Mouse (Mus musculus): ENCODE measurements at regions not wholly inside any gene's neighbourhood (a gene's known extent, or its start where the extent isn't known, plus 50 kb on each side); places are given as distances from the start of the nearest gene placed in this dataset.

GRCm38 (mm10) chr6:117625716-117626115 is 215.3 kb upstream of the Zfp637 start:
- H3K9me3 ChIP-seq (replicated peaks): no peaks in the 10 kb centered on the region
- H3K4me3 ChIP-seq: no peak overlapping the region
- 22% methylated on average over 5 of the region's 5 CpGs for WGBS
- no peaks in the 10 kb centered on the region for H3K36me3 ChIP-seq
- H3K9ac ChIP-seq: no peak overlapping the region
- H3K4me1 ChIP-seq: no peaks in the 10 kb centered on the region; the same call in 1 of the 2 replicates
- ATAC-seq (ENCODE audit: low FRiP score): no peak
- no peaks in the 10 kb centered on the region for H3K27me3 ChIP-seq
- no peak overlapping the region for H3K27ac ChIP-seq
- H3K4me2 ChIP-seq (replicated peaks): no peak overlapping the region

DNA sequence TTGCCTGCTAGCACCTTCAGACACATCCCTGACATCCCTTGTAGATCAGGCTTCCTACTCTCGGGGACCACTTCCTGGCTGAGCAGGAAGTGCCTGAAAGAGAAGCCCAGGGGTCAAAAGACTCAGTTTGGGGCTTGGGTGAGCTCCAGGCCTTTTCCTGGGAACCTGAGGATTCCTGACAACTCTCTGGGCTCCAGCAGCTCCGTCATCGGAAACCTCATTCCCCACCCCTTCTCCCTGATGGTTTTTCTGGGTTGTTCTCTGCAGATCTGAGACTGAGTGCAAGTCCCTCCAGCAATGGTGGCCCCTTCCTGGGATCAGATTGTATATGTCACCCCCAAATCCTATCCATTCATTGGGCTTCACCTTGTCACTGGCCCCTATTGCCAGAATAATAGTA is 213.5 kb upstream of the Zfp637 start:
- Histone ChIP-seq H3K36me3 (no peaks in the 10 kb centered on the region), H3K4me1 (no peaks in the 10 kb centered on the region; the same call in 1 of the 2 replicates), H3K27ac (no peak overlapping the region), H3K9ac (no peak overlapping the region), H3K27me3 (no peaks in the 10 kb centered on the region), H3K4me3 (no peak overlapping the region), H3K4me2 (replicated peaks) (no peak overlapping the region), H3K9me3 (replicated peaks) (no peaks in the 10 kb centered on the region)
- ATAC-seq (ENCODE audit: low FRiP score): no peak
- WGBS: 78% methylated on average over 3 of the region's 3 CpGs

DNA sequence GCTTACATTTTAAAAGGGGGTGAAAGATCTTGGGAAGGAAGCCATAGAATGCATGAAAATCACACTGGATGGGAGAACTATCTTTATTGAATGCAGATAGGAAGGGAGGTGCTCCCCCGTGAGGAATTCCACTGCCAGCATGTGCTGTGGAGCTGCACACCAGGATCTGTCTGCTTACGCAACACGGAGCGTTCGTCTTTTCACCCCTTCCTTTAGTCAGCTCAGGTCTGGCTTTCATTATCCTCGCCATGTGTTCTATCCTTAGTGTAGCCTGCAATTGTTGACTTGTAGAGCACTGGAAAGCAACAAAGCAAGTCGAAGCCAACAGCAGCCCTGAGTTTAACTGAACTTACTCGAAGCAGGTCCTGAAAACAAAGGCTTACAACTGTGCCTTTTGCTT is 194.4 kb upstream of the Zfp637 start:
- Histone ChIP-seq H3K36me3 (no peaks in the 10 kb centered on the region), H3K27ac (no peak overlapping the region), H3K4me3 (no peak overlapping the region), H3K9me3 (replicated peaks) (no peaks in the 10 kb centered on the region), H3K4me1 (no peaks in the 10 kb centered on the region), H3K4me2 (replicated peaks) (no peak overlapping the region), H3K9ac (no peak overlapping the region), H3K27me3 (no peaks in the 10 kb centered on the region)
- ATAC-seq (ENCODE audit: low FRiP score): no peak
- 69% methylated on average over 8 of the region's 8 CpGs for WGBS

- ATAC-seq (ENCODE audit: low FRiP score): no peak
- no peak overlapping the region for H3K9ac ChIP-seq
- no peak overlapping the region for H3K27ac ChIP-seq
- WGBS: 88% methylated on average over 5 of the region's 5 CpGs
- no peaks in the 10 kb centered on the region for H3K9me3 ChIP-seq (replicated peaks)
- H3K4me3 ChIP-seq: no peak overlapping the region
- H3K4me1 ChIP-seq: no peaks in the 10 kb centered on the region
- H3K4me2 ChIP-seq (replicated peaks): no peak overlapping the region
- 0 out of 2 replicates have a peak, but pooled peaks cover 2% of the 10 kb centered on the region for H3K27me3 ChIP-seq
- H3K36me3 ChIP-seq: no peaks in the 10 kb centered on the region
Observed at GRCm38 (mm10) chr6:117650541-117650940, 190.4 kb upstream of the Zfp637 start.

- Histone ChIP-seq H3K27me3 (0 out of 2 replicates have a peak, but pooled peaks cover 3% of the 10 kb centered on the region), H3K27ac (no peak overlapping the region), H3K4me3 (no peak overlapping the region), H3K36me3 (no peaks in the 10 kb centered on the region), H3K9me3 (replicated peaks) (no peaks in the 10 kb centered on the region), H3K4me1 (no peaks in the 10 kb centered on the region), H3K4me2 (replicated peaks) (no peak overlapping the region), H3K9ac (no peak overlapping the region)
- WGBS: 81% methylated on average over 4 of the region's 4 CpGs
- no peak for ATAC-seq (ENCODE audit: low FRiP score)
Observed at GRCm38 (mm10) chr6:117651551-117651950, 189.4 kb upstream of the Zfp637 start.

DNA sequence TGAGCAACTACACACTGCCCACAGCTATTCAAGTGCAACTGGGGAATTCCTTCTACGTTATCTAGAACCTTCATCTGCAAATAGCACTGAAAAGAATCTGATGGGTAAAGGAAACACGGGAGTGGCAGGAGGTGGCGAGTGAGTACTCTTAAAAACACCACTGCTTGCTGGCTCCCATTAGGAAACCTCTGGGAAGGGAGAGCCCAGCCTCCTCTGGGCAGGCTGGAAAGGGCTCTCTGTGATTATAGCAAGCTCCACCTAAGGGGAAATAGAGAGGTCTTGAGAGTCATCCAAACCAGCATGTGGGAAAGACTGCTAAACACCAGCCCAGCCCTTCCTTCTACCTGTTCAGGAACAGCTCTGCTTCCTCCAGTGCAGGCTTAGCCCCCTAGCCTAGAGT is 189.0 kb upstream of the Zfp637 start:
- Histone ChIP-seq H3K27ac (no peak overlapping the region), H3K36me3 (no peaks in the 10 kb centered on the region), H3K27me3 (0 out of 2 replicates have a peak, but pooled peaks cover 3% of the 10 kb centered on the region), H3K4me1 (no peaks in the 10 kb centered on the region), H3K4me2 (replicated peaks) (no peak overlapping the region), H3K9me3 (replicated peaks) (no peaks in the 10 kb centered on the region), H3K9ac (no peak overlapping the region), H3K4me3 (no peak overlapping the region)
- ATAC-seq (ENCODE audit: low FRiP score): no peak
- 47% methylated on average over 3 of the region's 3 CpGs for WGBS

GRCm38 (mm10) chr6:117652917-117653316 is 188.1 kb upstream of the Zfp637 start:
- Histone ChIP-seq H3K27ac (no peak overlapping the region), H3K4me1 (no peaks in the 10 kb centered on the region), H3K36me3 (no peaks in the 10 kb centered on the region), H3K9me3 (replicated peaks) (no peaks in the 10 kb centered on the region), H3K9ac (no peak overlapping the region), H3K27me3 (0 out of 2 replicates have a peak, but pooled peaks cover 3% of the 10 kb centered on the region), H3K4me3 (no peak overlapping the region), H3K4me2 (replicated peaks) (no peak overlapping the region)
- ATAC-seq (ENCODE audit: low FRiP score): no peak
- 79% methylated on average over 9 of the region's 9 CpGs for WGBS

GRCm38 (mm10) chr6:117653886-117654425 is 187.0 kb upstream of the Zfp637 start:
- no peak for ATAC-seq (ENCODE audit: low FRiP score)
- 85% methylated on average over 15 of the region's 15 CpGs for WGBS
- Histone ChIP-seq H3K36me3 (no peaks in the 10 kb centered on the region), H3K27me3 (0 out of 2 replicates have a peak, but pooled peaks cover 3% of the 10 kb centered on the region), H3K4me3 (no peak overlapping the region), H3K9ac (no peak overlapping the region), H3K9me3 (replicated peaks) (no peaks in the 10 kb centered on the region), H3K27ac (no peak overlapping the region), H3K4me1 (no peaks in the 10 kb centered on the region), H3K4me2 (replicated peaks) (no peak overlapping the region)

DNA sequence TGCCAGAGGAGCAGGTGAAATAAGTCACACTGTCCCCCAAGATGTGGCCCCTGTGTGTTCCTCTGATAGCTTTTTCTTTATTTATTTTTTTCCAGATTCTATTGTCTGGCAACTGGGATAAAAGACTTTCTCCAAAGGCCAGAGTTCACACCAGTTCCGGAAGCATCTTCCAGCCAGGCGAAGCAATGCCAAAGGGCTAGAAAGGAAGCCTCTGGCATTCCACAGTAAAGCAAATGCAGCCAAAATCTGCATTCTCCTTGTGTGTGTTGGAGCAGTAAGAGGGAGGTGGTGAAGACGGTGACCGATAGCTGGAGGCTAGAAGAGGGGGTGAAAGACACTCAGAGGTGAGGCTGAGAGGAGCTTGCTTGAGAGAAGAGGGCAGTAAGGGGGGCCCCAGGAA is 185.0 kb upstream of the Zfp637 start:
- Histone ChIP-seq H3K4me1 (no peaks in the 10 kb centered on the region), H3K36me3 (no peaks in the 10 kb centered on the region), H3K4me2 (replicated peaks) (no peak overlapping the region), H3K4me3 (no peak overlapping the region), H3K9me3 (replicated peaks) (no peaks in the 10 kb centered on the region), H3K9ac (no peak overlapping the region), H3K27me3 (0 out of 2 replicates have a peak, but pooled peaks cover 3% of the 10 kb centered on the region), H3K27ac (no peak overlapping the region)
- WGBS: 90% methylated on average over 4 of the region's 4 CpGs
- no peak for ATAC-seq (ENCODE audit: low FRiP score)

- H3K4me2 ChIP-seq (replicated peaks): no peak overlapping the region
- no peaks in the 10 kb centered on the region for H3K36me3 ChIP-seq
- 0 out of 2 replicates have a peak, but pooled peaks cover under 1% of the 10 kb centered on the region for H3K27me3 ChIP-seq
- no peaks in the 10 kb centered on the region for H3K9me3 ChIP-seq (replicated peaks)
- no peaks in the 10 kb centered on the region for H3K4me1 ChIP-seq
- no peak overlapping the region for H3K27ac ChIP-seq
- WGBS: 6% methylated on average over 1 of the region's 1 CpGs
- no peak overlapping the region for H3K9ac ChIP-seq
- H3K4me3 ChIP-seq: no peak overlapping the region
- ATAC-seq (ENCODE audit: low FRiP score): no peak
Observed at GRCm38 (mm10) chr6:117660576-117660975, 180.4 kb upstream of the Zfp637 start.

- Histone ChIP-seq H3K9me3 (replicated peaks) (no peaks in the 10 kb centered on the region), H3K36me3 (no peaks in the 10 kb centered on the region), H3K4me2 (replicated peaks) (no peak overlapping the region), H3K4me1 (no peaks in the 10 kb centered on the region), H3K27ac (no peak overlapping the region), H3K9ac (no peak overlapping the region), H3K27me3 (no peaks in the 10 kb centered on the region), H3K4me3 (no peak overlapping the region)
- no peak for ATAC-seq (ENCODE audit: low FRiP score)
- 92% methylated on average over 1 of the region's 1 CpGs for WGBS
Observed at GRCm38 (mm10) chr6:117662635-117663034, 178.3 kb upstream of the Zfp637 start.

DNA sequence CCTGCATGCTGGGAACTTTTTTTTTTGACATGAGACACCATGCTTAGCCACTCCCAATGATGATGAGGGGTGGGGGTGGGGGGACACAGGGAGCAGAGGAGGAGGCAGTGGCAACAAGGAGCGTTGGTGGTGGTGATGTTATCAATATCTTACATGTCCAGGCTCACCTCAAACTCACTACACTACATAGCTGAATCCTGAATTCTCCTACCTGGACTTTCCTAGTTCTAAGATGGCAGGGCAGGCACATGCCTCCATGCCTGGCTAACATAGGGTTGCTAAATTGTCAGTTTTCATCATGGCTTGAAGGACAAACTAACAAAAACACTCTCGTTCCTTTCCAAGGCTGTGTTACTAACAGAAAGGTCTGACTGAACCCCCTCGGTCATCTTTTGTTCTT is 170.6 kb upstream of the Zfp637 start:
- Histone ChIP-seq H3K9me3 (replicated peaks) (no peaks in the 10 kb centered on the region), H3K9ac (no peak overlapping the region), H3K4me2 (replicated peaks) (no peak overlapping the region), H3K4me3 (no peak overlapping the region), H3K36me3 (no peaks in the 10 kb centered on the region), H3K27ac (no peak overlapping the region), H3K27me3 (no peaks in the 10 kb centered on the region), H3K4me1 (no peaks in the 10 kb centered on the region; the same call in 1 of the 2 replicates)
- ATAC-seq (ENCODE audit: low FRiP score): no peak
- WGBS: 63% methylated on average over 3 of the region's 3 CpGs

- WGBS: 70% methylated on average over 17 of the region's 17 CpGs
- no peak for ATAC-seq (ENCODE audit: low FRiP score)
- no peaks in the 10 kb centered on the region for H3K27me3 ChIP-seq
- H3K9ac ChIP-seq: no peak overlapping the region
- H3K4me2 ChIP-seq (replicated peaks): no peak overlapping the region
- no peak overlapping the region for H3K4me3 ChIP-seq
- H3K36me3 ChIP-seq: no peaks in the 10 kb centered on the region
- peaks cover 2% of the 10 kb centered on the region for H3K4me1 ChIP-seq
- no peak overlapping the region for H3K27ac ChIP-seq
- no peaks in the 10 kb centered on the region for H3K9me3 ChIP-seq (replicated peaks)
Observed at GRCm38 (mm10) chr6:117670792-117671525, 170.0 kb upstream of the Zfp637 start.

Measured in hindbrain, embryonic 12.5 days (tissue).